ENCODE assay signal across 8 mouse cellular contexts in the genomic region with DNA sequence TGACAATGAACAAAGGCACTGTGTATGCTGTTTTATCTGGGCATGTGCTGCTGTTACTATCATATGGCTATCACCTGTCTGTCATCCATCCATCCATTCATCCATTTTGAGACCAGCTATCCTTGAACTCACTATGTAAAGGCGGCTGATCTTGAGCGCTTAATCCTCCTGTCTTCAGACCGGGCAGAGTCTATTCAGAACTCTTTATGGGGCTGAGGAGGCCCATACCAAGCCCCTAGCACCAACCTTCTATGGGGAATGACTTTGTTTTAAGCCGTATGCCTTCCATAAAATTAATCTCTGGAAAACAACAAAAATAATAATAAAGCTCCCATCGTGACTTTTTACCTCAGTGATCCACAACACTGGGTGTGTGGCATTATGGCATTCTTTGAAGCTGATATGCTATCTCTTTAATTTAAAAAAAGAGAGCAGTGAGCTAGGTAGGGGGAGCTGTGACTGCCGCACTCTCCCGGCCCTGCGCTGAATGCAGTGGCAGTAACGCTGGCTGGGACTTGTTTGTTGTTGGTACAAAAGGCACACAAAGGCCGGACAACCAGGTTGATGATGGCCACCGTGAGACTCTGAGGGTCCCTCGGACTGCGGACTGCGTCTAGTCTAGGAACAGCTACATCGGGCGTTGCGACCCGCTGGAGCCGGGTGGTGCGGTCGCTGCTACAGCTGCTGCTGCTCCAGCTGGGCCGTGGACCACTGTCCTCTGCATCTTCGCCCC. TPM values are rescaled to one million over a fixed set of nuclear protein-coding genes. Genes with fewer than 3 reads are reported as not detected.
DNase-seq lines count a peak whose midpoint lies in the region; ATAC-seq lines count a peak whose summit lies in the region.

Gene Sacs, plus strand, starts transcription at position 464 of the 733 bp plus-strand sequence.

- peaks cover 16% of the 10 kb centered on the region for H3K27me3 ChIP-seq in forebrain, embryonic 12.5 days

- H3K4me2 ChIP-seq in forebrain, embryonic 12.5 days, result peak within 1 kb of the TSS; percentile 68

- peak; percentile 7 to 48 for DNase-seq in adrenal gland, adult (ENCODE audit: inconsistent age in 2 of 2, low spot score in 1 of 2)
- no peak for DNase-seq in adrenal gland, adult 8-10 months
- peak; percentile 51 to 54 for DNase-seq in heart, postnatal 10 days
- DNase-seq in left cerebral cortex, adult 8-10 months (ENCODE audit: low spot score in 2 of 2), result peak; percentile 36 to 53
- peak; percentile 61 for DNase-seq in neural tube, embryonic 10.5 days (ENCODE audit: extremely low spot score, low spot score)
- DNase-seq in T-cell, adult 2 months (ENCODE audit: low spot score), result no peak

- H3K27ac ChIP-seq in brown adipose tissue, adult 24 weeks (replicated peaks; ENCODE audit: low read depth, low read length), result no peak within 1 kb of the TSS
- no peak within 1 kb of the TSS for H3K27ac ChIP-seq in forebrain, embryonic 12.5 days

- peak within 1 kb of the TSS; percentile 52 for H3K4me3 ChIP-seq in brown adipose tissue, adult 24 weeks (ENCODE audit: insufficient read depth, low read depth, low read length)
- H3K4me3 ChIP-seq in forebrain, embryonic 12.5 days (replicated peaks), result peak within 1 kb of the TSS; percentile 53

- intact Hi-C loops in heart, postnatal 10 days (cut with DNase I), result loop anchor here (2.0 kb wide), 1 partner anchor 35 kb away; no protein-coding TSS in a partner anchor

- no peaks in the 10 kb centered on the region for H3K36me3 ChIP-seq in forebrain, embryonic 12.5 days (replicated peaks)

- no peaks in the 10 kb centered on the region for H3K4me1 ChIP-seq in brown adipose tissue, adult 24 weeks (ENCODE audit: control insufficient read depth, insufficient read depth, insufficient read length, low read length)
- H3K4me1 ChIP-seq in forebrain, embryonic 12.5 days, result peaks cover 3% of the 10 kb centered on the region; the same call in 1 of the 2 replicates

- ATAC-seq in forebrain, embryonic 12.5 days (ENCODE audit: low FRiP score), result peak; percentile 79

- H3K9ac ChIP-seq in forebrain, embryonic 12.5 days, result peak within 1 kb of the TSS; percentile 66

- 2% methylated on average over 23 of the region's 23 CpGs for WGBS in forebrain, embryonic 12.5 days

- H3K9me3 ChIP-seq in forebrain, embryonic 12.5 days, result no peaks in the 10 kb centered on the region

RNA-seq across cellular contexts. Expression of gene Sacs, which starts in this region (rescaled TPM):
- total RNA-seq in adrenal gland, adult 8-10 months (2022), result 1 to 10 TPM; 8.4 to 9.5 (median 8.6) TPM
- polyA plus RNA-seq in brown adipose tissue, adult 24 weeks (2012; ENCODE audit: insufficient read depth, insufficient read length, missing spikeins), result 0.79 and 1.3 TPM in 2 replicates
- polyA plus RNA-seq in forebrain, embryonic 12.5 days (2016; fragmentation: Nextera tagmentation; extraction: Ambion mirVana), result 8.3 and 8.7 TPM in 2 replicates
- total RNA-seq in heart, postnatal 10 days (2021), result 10 to 100 TPM; 31.0 to 34.8 TPM
- total RNA-seq in left cerebral cortex, adult 8-10 months (2022), result 10 to 100 TPM; 50.2 to 62.0 (median 57.5) TPM

Comparison
In these comparisons a context has a peak if more than half of its experiments do, and no peak if none do; other contexts are left out.
1. DNase-seq: peak in adrenal gland, adult (2 of 2), heart, postnatal 10 days (2 of 2), left cerebral cortex, adult 8-10 months (2 of 2) and neural tube, embryonic 10.5 days (single experiment); none in adrenal gland, adult 8-10 months (single experiment) and T-cell, adult 2 months (single experiment).